Mouse (Mus musculus): Measurements from ENCODE around the gene Usp12. TPM values are rescaled to one million over a fixed set of nuclear protein-coding genes. Genes with fewer than 3 reads are reported as not detected.
A peak's percentile ranks its signal among the peaks of the same experiment; 100 is the strongest.

The Usp12 gene
- total RNA-seq, 4 experiments from 2014 or later: 50.1 to 58.9 (median 54.3) TPM

DNA sequence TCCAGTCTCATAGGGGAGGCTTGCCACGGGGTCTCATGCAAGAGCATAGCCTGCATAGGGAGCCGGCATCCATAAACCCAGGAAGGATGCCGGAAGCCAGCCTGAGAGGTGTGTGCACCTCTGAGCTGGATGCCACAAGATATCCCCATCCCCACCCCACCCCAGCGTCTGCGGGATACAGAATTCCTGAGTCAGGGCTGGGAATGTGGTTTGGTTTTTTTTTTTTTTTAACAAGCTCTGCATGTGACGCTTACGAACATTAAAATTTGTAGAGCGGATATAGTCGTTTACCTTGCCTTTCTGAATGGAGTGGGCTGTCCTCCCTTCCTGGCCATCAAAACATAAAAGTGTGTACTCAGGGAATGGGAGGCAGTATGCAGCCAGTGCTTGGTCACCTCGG lies 94.7 kb downstream of the Usp12 start:
- no peak for DNase-seq (ENCODE audit: low spot score in 2 of 2)

- no peak for DNase-seq (ENCODE audit: low spot score in 2 of 2)
These were observed 95.3 kb downstream of the Usp12 start for GRCm38 (mm10) chr5:146699433-146700019.

GRCm38 (mm10) chr5:146695543-146695942 lies 99.3 kb downstream of the Usp12 start:
- no peak for DNase-seq (ENCODE audit: low spot score in 2 of 2)

- DNase-seq (ENCODE audit: low spot score in 2 of 2): no peak
These were observed 101.8 kb downstream of the Usp12 start for GRCm38 (mm10) chr5:146692976-146693361.

- peak in 1 of 2 experiments; percentile 19 for DNase-seq (ENCODE audit: low spot score in 2 of 2)
These were observed 102.3 kb downstream of the Usp12 start for GRCm38 (mm10) chr5:146692361-146692975.

GRCm38 (mm10) chr5:146691745-146692144 lies 103.1 kb downstream of the Usp12 start:
- no peak for DNase-seq (ENCODE audit: low spot score in 2 of 2)

GRCm38 (mm10) chr5:146687541-146688313 lies 107.1 kb downstream of the Usp12 start:
- DNase-seq (ENCODE audit: low spot score in 2 of 2): no peak

GRCm38 (mm10) chr5:146686954-146687353 lies 107.9 kb downstream of the Usp12 start:
- DNase-seq (ENCODE audit: low spot score in 2 of 2): no peak

Other genes starting within 250 kb of the Usp12 start
- gene Gm3415, start 238.9 kb downstream of the Usp12 start, total RNA-seq (2022): not detected
- gene Gpr12, start 209.8 kb downstream of the Usp12 start, total RNA-seq (2022): 10 to 100 TPM; 32.3 to 35.0 (median 32.8) TPM
- gene Rpl21, start 37.9 kb upstream of the Usp12 start, total RNA-seq (2022): 100 to 1,000 TPM; 131 to 217 (median 174) TPM
- 1 to 10 TPM; 3.2 to 5.9 (median 4.9) TPM for gene Rasl11a, start 50.1 kb upstream of the Usp12 start, total RNA-seq (2022)
- 10 to 100 TPM; 21.6 to 23.3 (median 22.5) TPM for gene Gtf3a, start 153.7 kb upstream of the Usp12 start, total RNA-seq (2022)
- 10 to 100 TPM; 18.4 to 23.7 (median 19.1) TPM for gene Mtif3, start 168.8 kb upstream of the Usp12 start, total RNA-seq (2022)